Mouse (Mus musculus) layer of hippocampus, adult 11-12 months (tissue): ENCODE data around the gene Gm45837.
"Not testable (repeated sequence)": the region's sequence is repeated elsewhere in the genome, so short reads cannot be mapped to it uniquely, and the experiment has no call there.

ENCODE experiments used
- DNase-seq: peaks from one replicate; pipeline ENCODE4 v3.0.0; 2022; ENCODE audit warnings: low spot score

Gm45837 gene

GRCm38 (mm10) chr7:101551530-101551929, 140.8 kb downstream of the Gm45837 start:
- no peak for DNase-seq

GRCm38 (mm10) chr7:101555473-101555872, 144.8 kb downstream of the Gm45837 start:
- not testable (repeated sequence) for DNase-seq

- no peak for DNase-seq
These were observed 146.7 kb downstream of the Gm45837 start for GRCm38 (mm10) chr7:101557391-101557790.

DNA sequence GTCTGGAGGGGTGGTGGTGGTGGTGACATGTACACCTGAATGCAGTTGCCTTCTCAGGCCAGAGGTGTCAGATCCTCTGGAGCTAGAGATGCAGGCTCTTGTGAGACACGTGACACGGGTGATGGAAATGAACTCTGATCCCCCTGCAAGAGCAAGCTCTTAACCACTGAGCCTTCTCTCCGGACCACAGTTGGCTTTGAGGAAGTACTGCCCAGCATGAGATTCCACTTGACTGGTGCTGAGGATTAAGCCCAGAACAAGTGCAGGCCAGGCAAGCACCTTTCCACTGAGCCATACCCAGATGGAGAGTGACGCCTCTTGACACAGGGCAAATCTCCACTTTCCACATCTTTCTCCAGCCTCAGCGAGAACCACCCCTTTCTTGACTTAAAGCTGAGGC, 148.7 kb downstream of the Gm45837 start:
- DNase-seq, result not testable (repeated sequence)
